Mouse (Mus musculus) liver, embryonic 12.5 days (tissue): ENCODE measurements around the gene Cdc25b. TPM values are rescaled to one million over a fixed set of nuclear protein-coding genes. Genes with fewer than 3 reads are reported as not detected.

Experiments
- ATAC-seq: fragments of 200-750 bp; cut with Nextera tagmentation; 2 replicates; pipeline ENCODE4 v1.8.0; 2017; ENCODE audit warnings: moderate number of reproducible peaks, mild to moderate bottlenecking, moderate library complexity
- H3K27ac ChIP-seq: fragments of 300-500 bp; sonication (generic); 2 replicates; pipeline ENCODE4 v1.5.1; 2016; ENCODE audit warnings: mild to moderate bottlenecking
- H3K27me3 ChIP-seq: fragments of 300-500 bp; sonication (generic); replicated peaks from 2 replicates; pipeline ENCODE4 v1.6.1; 2016; ENCODE audit warnings: mild to moderate bottlenecking, moderate library complexity
- H3K36me3 ChIP-seq: fragments of 300-500 bp; sonication (generic); 2 replicates; pipeline ENCODE4 v1.6.1; 2016; ENCODE audit warnings: mild to moderate bottlenecking, moderate library complexity
- H3K4me1 ChIP-seq: fragments of 300-500 bp; sonication (generic); 2 replicates; pipeline ENCODE4 v1.6.1; 2016
- H3K4me2 ChIP-seq: fragments of 300-500 bp; sonication (generic); 2 replicates; pipeline ENCODE4 v1.6.1; 2016; ENCODE audit warnings: mild to moderate bottlenecking, moderate library complexity
- H3K4me3 ChIP-seq: fragments of 300-500 bp; sonication (generic); 2 replicates; pipeline ENCODE4 v1.5.1; 2016; ENCODE audit warnings: mild to moderate bottlenecking, moderate library complexity
- H3K9ac ChIP-seq: fragments of 300-500 bp; sonication (generic); 2 replicates; pipeline ENCODE4 v1.6.1; 2016; ENCODE audit warnings: mild to moderate bottlenecking, moderate library complexity
- H3K9me3 ChIP-seq: fragments of 300-500 bp; sonication (generic); replicated peaks from 2 replicates; pipeline ENCODE4 v1.6.1; 2016; ENCODE audit warnings: mild to moderate bottlenecking, moderate library complexity
- WGBS: fragments of 180-500 bp; shearing (Covaris S2); methylation state at CpG from one replicate; pipeline ENCODE4 v1.1.7; 2016; ENCODE audit not compliant: insufficient replicate concordance; 5-methylcytosine and 5-hydroxymethylcytosine counted together
- polyA plus RNA-seq: library from polyadenylated mRNA; unstranded; fragments of >200 nt; fragmentation: Nextera tagmentation; extraction: Ambion mirVana; gene quantifications from 2 replicates; pipeline ENCODE4 v1.2.1, GENCODE M21; 2016

Gene Cdc25b
- polyA plus RNA-seq, 1 experiment from 2014 or later = 172 TPM

GRCm38 (mm10) chr2:131203816-131204409 lies 17.2 kb downstream of the Cdc25b start:
- Histone ChIP-seq H3K4me2 (0 out of 2 replicates have a peak overlapping the region, but pooled peaks have one; percentile 59), H3K9me3 (no peaks in the 10 kb centered on the region), H3K9ac (0 out of 2 replicates have a peak overlapping the region, but pooled peaks have one; percentile 17), H3K27ac (peak overlapping the region; percentile 95), H3K4me1 (peaks cover 74% of the 10 kb centered on the region), H3K36me3 (peaks cover 43% of the 10 kb centered on the region), H3K4me3 (no peak overlapping the region), H3K27me3 (no peaks in the 10 kb centered on the region)
- 86% methylated on average over 6 of the region's 6 CpGs for WGBS
- ATAC-seq = no peak

GRCm38 (mm10) chr2:131204410-131204981 lies 17.7 kb downstream of the Cdc25b start:
- Histone ChIP-seq H3K4me3 (no peak overlapping the region), H3K4me2 (peak overlapping the region; percentile 59), H3K9ac (peak overlapping the region; percentile 49), H3K36me3 (peaks cover 37% of the 10 kb centered on the region), H3K9me3 (no peaks in the 10 kb centered on the region), H3K4me1 (peaks cover 79% of the 10 kb centered on the region), H3K27me3 (no peaks in the 10 kb centered on the region), H3K27ac (peak overlapping the region; percentile 95)
- peak; percentile 42 for ATAC-seq
- WGBS = 42% methylated on average over 7 of the region's 7 CpGs

- H3K9me3 ChIP-seq = no peaks in the 10 kb centered on the region
- peaks cover 79% of the 10 kb centered on the region for H3K4me1 ChIP-seq
- peak overlapping the region; percentile 95 for H3K27ac ChIP-seq
- H3K9ac ChIP-seq = peak overlapping the region; percentile 68
- no peaks in the 10 kb centered on the region for H3K27me3 ChIP-seq
- peak; percentile 80 for ATAC-seq
- 19% methylated on average over 8 of the region's 8 CpGs for WGBS
- H3K36me3 ChIP-seq = peaks cover 25% of the 10 kb centered on the region
- peak overlapping the region; percentile 5; the same call in 1 of the 2 replicates for H3K4me3 ChIP-seq
- H3K4me2 ChIP-seq = peak overlapping the region; percentile 59
These were observed 18.9 kb downstream of the Cdc25b start for GRCm38 (mm10) chr2:131205521-131206182.

GRCm38 (mm10) chr2:131206778-131207177 lies 20.0 kb downstream of the Cdc25b start, which contains the start of gene Ap5s1:
TSS of gene Ap5s1 (plus strand) at chr2:131207078.
- 75% methylated on average over 4 of the region's 4 CpGs for WGBS
- Histone ChIP-seq H3K36me3 (peaks cover 14% of the 10 kb centered on the region), H3K9ac (peak within 1 kb of the TSS; percentile 68), H3K4me3 (peak within 1 kb of the TSS; percentile 5; the same call in 1 of the 2 replicates), H3K27ac (peak within 1 kb of the TSS; percentile 95), H3K9me3 (no peaks in the 10 kb centered on the region), H3K4me2 (peak within 1 kb of the TSS; percentile 59), H3K4me1 (peaks cover 89% of the 10 kb centered on the region), H3K27me3 (no peaks in the 10 kb centered on the region)
- no peak for ATAC-seq

- Histone ChIP-seq H3K27ac (peak overlapping the region; percentile 93), H3K9me3 (no peaks in the 10 kb centered on the region), H3K4me2 (peak overlapping the region; percentile 7; the same call in 1 of the 2 replicates), H3K9ac (peak overlapping the region; percentile 47; the same call in 1 of the 2 replicates), H3K27me3 (no peaks in the 10 kb centered on the region), H3K4me3 (no peak overlapping the region), H3K4me1 (peaks cover 92% of the 10 kb centered on the region), H3K36me3 (peaks cover 11% of the 10 kb centered on the region)
- WGBS = 91% methylated on average over 2 of the region's 2 CpGs
- ATAC-seq = no peak
These were observed 21.6 kb downstream of the Cdc25b start for GRCm38 (mm10) chr2:131208356-131208755.

GRCm38 (mm10) chr2:131209125-131209795 lies 22.5 kb downstream of the Cdc25b start:
- H3K9me3 ChIP-seq = no peaks in the 10 kb centered on the region
- peak overlapping the region; percentile 80 for H3K9ac ChIP-seq
- peaks cover 92% of the 10 kb centered on the region for H3K4me1 ChIP-seq
- peak overlapping the region; percentile 75 for H3K4me3 ChIP-seq
- peaks cover 11% of the 10 kb centered on the region for H3K36me3 ChIP-seq
- H3K27me3 ChIP-seq = no peaks in the 10 kb centered on the region
- WGBS = 62% methylated on average over 4 of the region's 4 CpGs
- H3K27ac ChIP-seq = peak overlapping the region; percentile 93
- ATAC-seq = peak; percentile 4; the same call in 1 of the 2 replicates
- peak overlapping the region; percentile 79 for H3K4me2 ChIP-seq

GRCm38 (mm10) chr2:131209969-131210792 lies 23.4 kb downstream of the Cdc25b start:
- Histone ChIP-seq H3K4me1 (peaks cover 91% of the 10 kb centered on the region), H3K9me3 (no peaks in the 10 kb centered on the region), H3K27me3 (no peaks in the 10 kb centered on the region), H3K36me3 (peaks cover 11% of the 10 kb centered on the region), H3K4me2 (peak overlapping the region; percentile 79), H3K9ac (peak overlapping the region; percentile 80), H3K27ac (peak overlapping the region; percentile 93), H3K4me3 (peak overlapping the region; percentile 75)
- peak; percentile 81 for ATAC-seq
- under 1% methylated on average over 50 of the region's 50 CpGs for WGBS

- ATAC-seq = peak; percentile 7; the same call in 1 of the 2 replicates
- H3K4me1 ChIP-seq = peaks cover 91% of the 10 kb centered on the region
- 52% methylated on average over 9 of the region's 9 CpGs for WGBS
These were observed 24.4 kb downstream of the Cdc25b start for GRCm38 (mm10) chr2:131211026-131211615.

GRCm38 (mm10) chr2:131213773-131214172 lies 27.0 kb downstream of the Cdc25b start:
- peak; percentile 77 for ATAC-seq
- Histone ChIP-seq H3K4me2 (peak overlapping the region; percentile 58), H3K9ac (peak overlapping the region; percentile 66), H3K4me3 (peak overlapping the region; percentile 23), H3K36me3 (peaks cover 11% of the 10 kb centered on the region), H3K9me3 (no peaks in the 10 kb centered on the region), H3K4me1 (peaks cover 75% of the 10 kb centered on the region), H3K27ac (peak overlapping the region; percentile 95), H3K27me3 (no peaks in the 10 kb centered on the region)
- 31% methylated on average over 7 of the region's 7 CpGs for WGBS

More at GRCm38 (mm10) chr2:131211026-131211615, 24.4 kb downstream of the Cdc25b start:
- peak overlapping the region; percentile 93 for H3K27ac ChIP-seq
- peak overlapping the region; percentile 79 for H3K4me2 ChIP-seq
- H3K4me3 ChIP-seq = peak overlapping the region; percentile 75
- H3K27me3 ChIP-seq = no peaks in the 10 kb centered on the region
- H3K9ac ChIP-seq = peak overlapping the region; percentile 80
- H3K36me3 ChIP-seq = peaks cover 11% of the 10 kb centered on the region
- H3K9me3 ChIP-seq = no peaks in the 10 kb centered on the region

- H3K36me3 ChIP-seq = peaks cover 11% of the 10 kb centered on the region
- H3K9ac ChIP-seq = no peak overlapping the region
- 84% methylated on average over 7 of the region's 7 CpGs for WGBS
- peak overlapping the region; percentile 95; the same call in 1 of the 2 replicates for H3K27ac ChIP-seq
- H3K4me2 ChIP-seq = no peak overlapping the region
- no peaks in the 10 kb centered on the region for H3K9me3 ChIP-seq
- peaks cover 64% of the 10 kb centered on the region for H3K4me1 ChIP-seq
- ATAC-seq = no peak
- no peaks in the 10 kb centered on the region for H3K27me3 ChIP-seq
- no peak overlapping the region for H3K4me3 ChIP-seq
These were observed 29.5 kb downstream of the Cdc25b start for GRCm38 (mm10) chr2:131215941-131216858.
